Mouse (Mus musculus): ENCODE data around the gene Fhl4.

- no peak for TF ChIP-seq POLR2A (IDR thresholded peaks at IDR 0.05; ENCODE audit: borderline replicate concordance, low read depth, low read length)
- no peak for TF ChIP-seq CTCF (IDR thresholded peaks at IDR 0.05; ENCODE audit: low read depth, low read length)
Measured at GRCm38 (mm10) chr10:85128453-85128852, 26.2 kb upstream of the Fhl4 start.
